Mouse (Mus musculus) liver, embryonic 14.5 days (tissue): ENCODE results near the gene Ang4.

Experiments
- CTCF ChIP-seq: IDR thresholded peaks from 2 replicates; pipeline ENCODE4 v1.5.1; 2016; ENCODE audit warnings: antibody characterized with exemption, low read depth, control low read depth
- EP300 ChIP-seq: IDR thresholded peaks from 2 replicates; pipeline ENCODE4 v1.6.1; 2016; ENCODE audit warnings: antibody characterized with exemption, low read depth

GRCm38 (mm10) chr14:51755944-51756343 lies 17.4 kb downstream of the Ang4 start:
- TF ChIP-seq EP300 (no peak), CTCF (no peak)
